Mouse (Mus musculus): ENCODE results near the gene Hspb7. TPM values are rescaled to one million over a fixed set of nuclear protein-coding genes. Genes with fewer than 3 reads are reported as not detected.

The Hspb7 gene
- total and polyA plus RNA-seq, 2 experiments = 0.02 to 0.09 TPM

DNA sequence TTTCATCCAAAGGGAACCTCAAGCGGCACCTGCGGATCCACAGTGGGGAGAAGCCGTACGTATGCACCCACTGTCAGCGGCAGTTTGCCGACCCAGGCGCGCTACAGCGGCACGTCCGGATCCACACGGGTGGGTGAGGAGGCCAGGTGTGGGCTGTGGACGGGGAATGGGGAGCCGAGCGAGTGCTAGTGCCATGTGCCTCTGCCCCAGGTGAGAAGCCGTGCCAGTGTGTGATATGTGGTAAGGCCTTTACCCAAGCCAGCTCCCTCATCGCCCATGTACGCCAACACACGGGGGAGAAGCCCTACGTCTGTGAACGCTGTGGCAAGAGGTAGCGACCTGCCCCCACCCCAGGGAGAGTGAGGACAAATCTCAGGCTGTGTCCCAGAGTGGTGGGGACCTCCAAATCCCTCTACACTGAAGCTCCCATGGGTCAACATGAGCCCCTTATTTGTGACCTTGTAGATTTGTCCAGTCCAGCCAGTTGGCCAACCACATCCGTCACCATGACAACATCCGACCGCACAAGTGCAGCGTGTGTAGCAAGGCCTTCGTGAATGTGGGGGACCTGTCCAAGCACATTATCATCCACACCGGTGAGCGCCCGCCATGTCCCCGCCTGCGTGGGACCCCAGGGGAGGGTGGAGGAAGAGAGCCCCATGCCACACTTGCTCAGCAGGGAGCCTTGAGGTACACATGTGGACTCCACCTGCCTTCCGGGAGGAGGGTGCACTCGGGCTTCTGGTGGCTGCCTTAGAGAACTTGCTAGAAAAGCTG lies 45.1 kb downstream of the Hspb7 start:
- Histone ChIP-seq H3K9ac (ENCODE audit: low read depth, low read length) (no peak overlapping the region), H3K4me3 (ENCODE audit: insufficient read depth, low read depth, low read length) (no peak overlapping the region), H3K4me1 (ENCODE audit: control insufficient read depth, insufficient read depth, low read length) (peaks cover 2% of the 10 kb centered on the region; the same call in 1 of the 2 replicates), H3K27me3 (ENCODE audit: control insufficient read depth, insufficient read depth, low read length) (no peaks in the 10 kb centered on the region), H3K79me2 (ENCODE audit: control insufficient read depth, insufficient read depth, low read length) (no peaks in the 10 kb centered on the region), H3K27ac (replicated peaks; ENCODE audit: insufficient read depth, low read depth, low read length) (no peak overlapping the region), H3K36me3 (ENCODE audit: control insufficient read depth, insufficient read depth, low read length) (peaks cover 22% of the 10 kb centered on the region)
- DNase-seq (ENCODE audit: extremely low read depth, low read depth, low spot score) = no peak
- TF ChIP-seq CTCF (IDR thresholded peaks at IDR 0.05; ENCODE audit: low read depth, low read length) (no peak), POLR2A (IDR thresholded peaks at IDR 0.05; ENCODE audit: extremely low read depth, insufficient read depth, low read length) (no peak)
- 96% methylated on average over 34 of the region's 34 CpGs for WGBS

DNA sequence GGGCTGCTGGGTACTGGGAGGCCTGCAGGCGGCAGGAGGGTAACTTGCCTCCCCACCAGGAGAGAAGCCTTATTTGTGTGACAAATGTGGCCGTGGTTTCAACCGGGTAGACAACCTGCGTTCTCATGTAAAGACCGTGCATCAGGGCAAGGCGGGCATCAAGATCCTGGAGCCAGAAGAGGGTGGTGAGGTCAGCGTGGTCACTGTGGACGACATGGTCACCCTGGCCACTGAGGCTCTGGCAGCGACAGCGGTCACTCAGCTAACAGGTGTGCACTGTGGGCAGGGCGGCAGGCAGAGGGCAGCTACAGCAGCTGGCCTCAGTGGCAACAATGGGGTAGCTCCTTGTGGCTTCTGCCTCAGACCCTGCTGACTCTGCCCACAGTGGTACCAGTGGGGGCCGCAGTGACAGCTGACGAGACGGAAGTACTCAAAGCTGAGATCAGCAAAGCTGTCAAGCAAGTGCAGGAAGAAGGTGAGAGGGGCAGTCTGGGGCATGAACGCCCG lies 45.8 kb downstream of the Hspb7 start:
- Histone ChIP-seq H3K9ac (ENCODE audit: low read depth, low read length) (no peak overlapping the region), H3K79me2 (ENCODE audit: control insufficient read depth, insufficient read depth, low read length) (no peaks in the 10 kb centered on the region), H3K4me3 (ENCODE audit: insufficient read depth, low read depth, low read length) (no peak overlapping the region), H3K27me3 (ENCODE audit: control insufficient read depth, insufficient read depth, low read length) (no peaks in the 10 kb centered on the region), H3K4me1 (ENCODE audit: control insufficient read depth, insufficient read depth, low read length) (peaks cover 2% of the 10 kb centered on the region; the same call in 1 of the 2 replicates), H3K27ac (replicated peaks; ENCODE audit: insufficient read depth, low read depth, low read length) (no peak overlapping the region), H3K36me3 (ENCODE audit: control insufficient read depth, insufficient read depth, low read length) (peaks cover 22% of the 10 kb centered on the region)
- no peak for DNase-seq (ENCODE audit: extremely low read depth, low read depth, low spot score)
- 95% methylated on average over 16 of the region's 16 CpGs for WGBS
- no peak for TF ChIP-seq CTCF (IDR thresholded peaks at IDR 0.05; ENCODE audit: low read depth, low read length)
- no peak for TF ChIP-seq POLR2A (IDR thresholded peaks at IDR 0.05; ENCODE audit: extremely low read depth, insufficient read depth, low read length)

DNA sequence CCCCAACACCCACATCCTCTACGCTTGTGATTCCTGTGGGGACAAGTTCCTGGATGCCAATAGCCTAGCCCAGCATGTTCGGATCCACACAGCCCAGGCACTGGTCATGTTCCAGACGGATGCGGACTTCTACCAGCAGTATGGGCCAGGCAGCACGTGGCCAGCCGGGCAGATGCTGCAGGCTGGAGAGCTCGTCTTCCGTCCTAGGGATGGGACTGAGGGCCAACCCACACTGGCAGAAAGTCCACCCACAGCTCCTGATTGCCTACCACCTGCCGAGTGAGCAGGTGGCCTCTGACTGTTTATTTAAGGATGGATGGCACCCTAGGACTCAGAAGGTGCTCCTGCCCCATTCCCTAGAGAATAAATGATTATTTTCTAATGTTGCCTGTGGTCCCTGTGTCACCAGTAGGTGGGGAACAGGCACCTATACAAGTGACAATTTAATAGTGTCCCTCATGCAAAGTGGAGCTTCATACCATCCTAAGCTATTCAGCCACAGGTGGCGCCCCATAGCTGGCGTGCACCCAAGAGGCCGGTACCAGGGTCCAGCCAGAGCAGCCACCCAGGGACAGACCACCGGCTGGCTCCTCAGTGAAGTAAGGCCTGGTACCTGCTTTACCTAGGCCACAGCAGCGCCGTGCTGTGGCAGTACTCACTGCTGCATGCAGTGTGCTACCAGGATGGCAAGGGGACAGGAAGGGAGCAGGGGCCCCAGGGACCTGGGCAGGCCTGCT lies 46.4 kb downstream of the Hspb7 start:
- no peak for DNase-seq (ENCODE audit: extremely low read depth, low read depth, low spot score)
- H3K4me3 ChIP-seq (ENCODE audit: insufficient read depth, low read depth, low read length) = no peak overlapping the region
- 89% methylated on average over 15 of the region's 15 CpGs for WGBS
- H3K4me1 ChIP-seq (ENCODE audit: control insufficient read depth, insufficient read depth, low read length) = peaks cover 2% of the 10 kb centered on the region; the same call in 1 of the 2 replicates
- no peaks in the 10 kb centered on the region for H3K27me3 ChIP-seq (ENCODE audit: control insufficient read depth, insufficient read depth, low read length)
- H3K9ac ChIP-seq (ENCODE audit: low read depth, low read length) = no peak overlapping the region
- no peaks in the 10 kb centered on the region for H3K79me2 ChIP-seq (ENCODE audit: control insufficient read depth, insufficient read depth, low read length)
- no peak overlapping the region for H3K27ac ChIP-seq (replicated peaks; ENCODE audit: insufficient read depth, low read depth, low read length)
- TF ChIP-seq POLR2A (IDR thresholded peaks at IDR 0.05; ENCODE audit: extremely low read depth, insufficient read depth, low read length) (no peak), CTCF (IDR thresholded peaks at IDR 0.05; ENCODE audit: low read depth, low read length) (no peak)
- peaks cover 22% of the 10 kb centered on the region for H3K36me3 ChIP-seq (ENCODE audit: control insufficient read depth, insufficient read depth, low read length)

DNA sequence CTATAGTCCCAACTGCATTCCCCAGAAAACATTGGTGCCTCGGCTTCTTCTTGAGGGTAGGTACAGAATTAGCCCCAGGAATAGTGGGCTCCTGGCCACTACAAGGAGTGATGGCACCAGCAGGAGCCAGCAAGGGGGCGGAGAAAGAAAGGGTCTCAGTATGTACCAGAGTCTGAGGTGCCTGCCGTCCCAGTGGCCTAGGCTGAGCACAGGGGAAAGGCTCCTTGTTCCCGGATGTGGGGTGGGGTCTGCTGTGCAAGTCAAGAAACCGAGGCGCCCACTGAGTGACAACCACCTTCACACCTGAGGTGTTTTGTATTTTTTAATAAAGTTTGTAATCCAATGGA lies 47.0 kb downstream of the Hspb7 start:
- TF ChIP-seq CTCF (IDR thresholded peaks at IDR 0.05; ENCODE audit: low read depth, low read length) = no peak
- TF ChIP-seq POLR2A (IDR thresholded peaks at IDR 0.05; ENCODE audit: extremely low read depth, insufficient read depth, low read length) = no peak
- Histone ChIP-seq H3K9ac (ENCODE audit: low read depth, low read length) (no peak overlapping the region), H3K4me3 (ENCODE audit: insufficient read depth, low read depth, low read length) (no peak overlapping the region), H3K36me3 (ENCODE audit: control insufficient read depth, insufficient read depth, low read length) (peaks cover 23% of the 10 kb centered on the region), H3K79me2 (ENCODE audit: control insufficient read depth, insufficient read depth, low read length) (no peaks in the 10 kb centered on the region), H3K27me3 (ENCODE audit: control insufficient read depth, insufficient read depth, low read length) (no peaks in the 10 kb centered on the region), H3K27ac (replicated peaks; ENCODE audit: insufficient read depth, low read depth, low read length) (no peak overlapping the region), H3K4me1 (ENCODE audit: control insufficient read depth, insufficient read depth, low read length) (peaks cover 2% of the 10 kb centered on the region; the same call in 1 of the 2 replicates)
- WGBS = 90% methylated on average over 6 of the region's 6 CpGs
- no peak for DNase-seq (ENCODE audit: extremely low read depth, low read depth, low spot score)

DNA sequence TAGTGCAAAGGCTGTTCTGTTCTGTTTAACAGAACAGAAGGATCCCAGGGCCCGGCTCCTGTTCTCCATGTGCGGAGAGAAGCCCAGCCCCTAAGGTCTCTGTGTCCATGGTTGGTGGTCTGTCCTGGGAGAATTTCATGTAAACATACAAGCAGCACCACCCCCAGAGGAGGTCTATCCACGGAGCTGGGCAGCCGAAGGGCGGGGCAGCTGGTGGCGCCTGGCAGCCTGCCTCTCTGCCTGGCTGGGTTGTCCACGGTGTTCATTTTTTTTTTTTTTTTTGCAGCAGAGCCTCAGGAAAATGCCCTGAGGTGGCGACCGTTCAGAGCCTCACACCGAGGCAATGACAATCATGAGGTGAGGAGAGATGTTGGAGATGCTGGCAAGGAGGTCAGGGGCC lies 48.0 kb downstream of the Hspb7 start:
- no peak for DNase-seq (ENCODE audit: extremely low read depth, low read depth, low spot score)
- Histone ChIP-seq H3K36me3 (ENCODE audit: control insufficient read depth, insufficient read depth, low read length) (peaks cover 28% of the 10 kb centered on the region), H3K27ac (replicated peaks; ENCODE audit: insufficient read depth, low read depth, low read length) (no peak overlapping the region), H3K9ac (ENCODE audit: low read depth, low read length) (no peak overlapping the region), H3K4me3 (ENCODE audit: insufficient read depth, low read depth, low read length) (no peak overlapping the region), H3K27me3 (ENCODE audit: control insufficient read depth, insufficient read depth, low read length) (no peaks in the 10 kb centered on the region), H3K79me2 (ENCODE audit: control insufficient read depth, insufficient read depth, low read length) (no peaks in the 10 kb centered on the region), H3K4me1 (ENCODE audit: control insufficient read depth, insufficient read depth, low read length) (no peaks in the 10 kb centered on the region)
- WGBS = 61% methylated on average over 10 of the region's 10 CpGs
- no peak for TF ChIP-seq POLR2A (IDR thresholded peaks at IDR 0.05; ENCODE audit: extremely low read depth, insufficient read depth, low read length)
- TF ChIP-seq CTCF (IDR thresholded peaks at IDR 0.05; ENCODE audit: low read depth, low read length) = no peak
